Mouse (Mus musculus): ENCODE results near the gene Pitpna.

Gene Pitpna

DNA sequence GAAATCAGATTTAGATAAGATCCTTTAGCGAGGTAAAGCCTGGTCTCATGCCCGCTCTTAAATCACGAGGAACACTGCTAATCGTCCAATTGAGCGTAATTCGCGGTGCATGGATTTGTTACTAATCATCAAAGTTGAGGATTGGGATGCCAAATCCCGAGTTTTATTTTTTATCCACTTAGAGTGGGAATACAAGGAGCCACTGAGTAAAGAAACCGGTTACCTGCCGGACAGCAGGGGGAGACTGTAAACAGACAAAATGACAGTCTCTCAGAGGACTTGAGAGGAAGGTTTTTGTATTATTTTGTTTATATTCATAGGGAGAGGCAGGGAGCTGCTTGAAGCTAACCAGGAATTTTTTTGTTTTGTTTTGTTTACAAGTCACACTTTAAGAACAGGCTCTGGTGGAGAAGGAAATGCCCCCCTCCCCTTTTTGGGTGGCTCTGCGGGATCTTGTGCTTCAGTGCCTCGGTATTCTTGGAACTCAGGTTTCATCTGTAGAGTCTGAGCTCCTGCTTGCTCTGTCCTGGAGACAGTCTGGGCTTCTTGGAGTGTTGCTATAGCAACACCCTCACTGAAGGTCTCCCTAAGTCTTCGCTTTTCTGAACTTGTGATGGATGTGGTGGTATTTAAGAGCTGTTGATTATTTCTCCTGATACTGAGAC lies 43.8 kb downstream of the Pitpna start:
- no peak for DNase-seq (ENCODE audit: low spot score)

DNA sequence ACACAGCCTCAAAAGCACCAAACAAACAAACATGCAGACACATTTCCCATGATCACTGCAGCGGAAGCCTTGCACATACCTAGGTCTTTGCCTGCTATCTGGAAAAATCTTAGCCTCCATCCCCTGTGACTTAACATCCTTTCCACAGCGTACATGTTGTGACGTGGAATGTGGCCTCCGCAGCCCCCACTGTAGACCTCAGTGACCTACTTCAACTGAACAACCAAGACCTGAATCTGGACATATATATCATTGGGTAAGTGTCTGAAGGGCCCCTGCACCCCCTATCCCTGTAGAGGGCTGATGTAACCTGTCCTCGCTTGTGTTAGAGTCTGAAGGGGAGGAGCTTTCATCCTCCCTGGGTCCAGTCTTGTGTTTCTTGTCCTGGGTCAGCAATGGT lies 45.0 kb downstream of the Pitpna start:
- DNase-seq (ENCODE audit: low spot score): no peak

GRCm38 (mm10) chr11:75634801-75635200 lies 46.9 kb downstream of the Pitpna start:
- DNase-seq (ENCODE audit: low spot score): no peak

DNA sequence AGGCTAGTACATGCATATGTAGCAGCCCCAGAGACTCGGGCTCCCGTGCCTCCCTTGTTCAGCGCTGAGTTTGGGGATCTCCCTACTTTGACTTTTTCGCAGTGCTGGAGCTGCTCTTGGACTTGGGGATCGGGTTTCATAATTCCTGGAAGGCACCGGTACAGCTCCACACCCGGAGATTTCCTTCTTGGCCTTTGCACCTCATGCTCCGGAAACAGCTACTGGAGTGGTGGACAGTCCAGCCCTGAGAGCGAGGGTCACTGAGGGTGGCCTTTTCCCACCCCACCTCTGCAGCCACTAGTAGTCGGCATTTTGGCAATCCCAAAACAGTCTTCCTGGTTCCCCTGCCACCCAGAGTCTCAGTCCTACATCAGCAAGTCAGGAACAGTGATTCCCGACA lies 47.4 kb downstream of the Pitpna start:
- DNase-seq (ENCODE audit: low spot score): no peak

- no peak for DNase-seq (ENCODE audit: low spot score)
Observed at GRCm38 (mm10) chr11:75643323-75643722, 55.4 kb downstream of the Pitpna start.

- no peak for DNase-seq (ENCODE audit: low spot score)
Observed at GRCm38 (mm10) chr11:75644684-75645083, 56.8 kb downstream of the Pitpna start.

GRCm38 (mm10) chr11:75647681-75648211 lies 59.8 kb downstream of the Pitpna start:
- DNase-seq (ENCODE audit: low spot score): peak; percentile 45

DNA sequence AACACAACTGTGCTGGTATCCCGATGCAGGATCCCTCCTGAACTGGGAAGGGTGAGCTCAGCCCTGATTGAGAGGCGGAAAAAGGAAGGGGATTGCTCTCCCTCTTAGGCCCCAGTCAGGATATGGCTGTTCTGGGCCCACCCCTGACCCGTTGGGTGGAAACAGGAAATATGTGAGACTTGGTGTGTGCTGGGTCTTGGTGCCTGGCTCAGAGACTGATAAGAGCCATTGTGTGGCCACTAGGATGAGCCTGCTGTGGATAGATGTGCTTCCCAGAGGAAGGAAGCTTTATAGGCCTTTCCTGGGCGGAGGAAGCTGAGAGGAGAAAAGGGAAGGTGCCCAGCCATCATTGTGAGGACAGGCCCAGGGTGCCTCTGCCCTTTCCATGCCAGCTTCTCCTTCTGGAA lies 61.3 kb downstream of the Pitpna start:
- no peak for DNase-seq (ENCODE audit: low spot score)

DNA sequence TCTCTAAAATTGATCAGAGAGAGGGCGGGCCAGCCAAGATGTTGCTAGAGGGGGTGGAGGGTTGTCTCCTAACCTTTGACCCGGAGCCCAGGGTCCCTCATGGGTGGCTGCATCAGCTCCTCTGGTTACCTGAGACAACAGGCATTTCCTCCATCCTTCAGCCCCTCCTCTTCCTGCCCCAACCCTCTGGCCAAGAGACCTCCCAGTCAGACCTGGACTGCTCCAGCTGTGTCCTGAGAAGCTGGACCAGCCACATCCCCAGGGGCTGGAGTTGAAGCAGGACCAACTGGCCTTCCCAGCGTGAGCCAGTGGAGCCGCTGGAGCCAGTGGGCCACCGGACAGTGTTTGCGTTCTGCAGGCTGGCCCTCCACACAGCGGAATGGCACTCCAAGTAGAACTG lies 62.4 kb downstream of the Pitpna start, which contains the start of gene Myo1c:
Gene Myo1c, plus strand, starts transcription at position 194 of the 400 bp plus-strand sequence.
- no peak for DNase-seq (ENCODE audit: low spot score)

DNA sequence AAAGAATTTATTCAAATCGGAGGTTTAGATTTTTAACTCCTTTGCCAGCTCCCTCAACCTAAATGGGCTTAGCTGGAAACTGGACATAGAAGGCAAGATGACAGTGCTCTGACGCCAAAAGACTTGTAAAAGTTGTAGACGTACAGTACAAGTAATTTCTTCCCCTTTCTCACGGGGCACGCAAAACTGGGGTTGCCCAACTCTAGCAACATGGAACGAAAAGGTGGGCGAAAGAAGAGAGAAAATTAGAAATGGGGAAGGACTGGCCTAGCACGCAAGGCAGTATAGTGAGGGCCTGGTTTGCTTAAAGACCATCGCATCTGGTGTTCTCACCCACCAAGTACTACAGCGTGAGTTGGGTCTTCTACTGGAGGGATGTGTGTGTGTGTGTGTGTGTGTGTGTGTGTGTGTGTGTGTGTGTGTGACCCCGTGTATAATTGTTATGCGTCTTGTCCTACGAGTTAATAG lies 63.1 kb downstream of the Pitpna start:
- no peak for DNase-seq (ENCODE audit: low spot score)

DNA sequence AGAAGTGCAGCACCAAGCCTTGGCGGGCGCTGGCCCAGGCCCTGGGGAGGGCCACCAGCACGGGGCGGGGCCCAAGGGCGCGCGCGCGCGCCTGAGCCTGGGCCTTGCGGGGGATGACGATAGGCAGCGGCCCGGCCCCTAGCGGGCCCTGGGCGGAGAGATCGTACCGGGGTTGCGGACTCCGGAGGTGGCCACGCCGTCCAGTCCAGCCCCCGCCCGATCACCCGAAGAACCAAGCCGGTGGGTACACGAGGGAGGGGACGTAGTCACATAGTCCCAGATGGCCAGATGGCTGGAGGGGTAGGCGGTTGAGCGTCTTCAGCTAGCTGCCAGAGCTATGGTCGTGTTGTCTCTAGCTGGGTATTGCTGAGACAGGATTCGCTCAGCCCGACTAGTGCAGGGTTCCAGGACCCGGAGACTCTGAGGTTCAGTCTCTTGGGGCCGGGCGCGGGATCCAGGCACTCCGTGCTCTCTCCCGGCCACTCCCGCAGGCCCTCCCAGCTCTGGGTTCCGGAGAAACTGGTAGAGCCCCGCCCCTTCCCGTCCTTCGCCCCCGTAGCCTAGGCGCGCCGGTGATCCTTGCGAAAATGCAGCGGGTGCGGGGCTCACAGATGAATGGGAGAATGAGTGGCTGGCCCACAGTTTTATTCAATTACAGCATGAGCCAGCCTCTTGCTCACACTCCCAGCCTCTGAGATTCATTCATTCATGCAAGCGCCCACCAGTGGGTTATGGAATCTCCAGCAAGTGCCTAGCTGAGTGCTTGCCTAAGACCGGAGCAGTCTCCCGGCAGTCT lies 63.7 kb downstream of the Pitpna start:
- DNase-seq (ENCODE audit: low spot score): peak; percentile 83

DNA sequence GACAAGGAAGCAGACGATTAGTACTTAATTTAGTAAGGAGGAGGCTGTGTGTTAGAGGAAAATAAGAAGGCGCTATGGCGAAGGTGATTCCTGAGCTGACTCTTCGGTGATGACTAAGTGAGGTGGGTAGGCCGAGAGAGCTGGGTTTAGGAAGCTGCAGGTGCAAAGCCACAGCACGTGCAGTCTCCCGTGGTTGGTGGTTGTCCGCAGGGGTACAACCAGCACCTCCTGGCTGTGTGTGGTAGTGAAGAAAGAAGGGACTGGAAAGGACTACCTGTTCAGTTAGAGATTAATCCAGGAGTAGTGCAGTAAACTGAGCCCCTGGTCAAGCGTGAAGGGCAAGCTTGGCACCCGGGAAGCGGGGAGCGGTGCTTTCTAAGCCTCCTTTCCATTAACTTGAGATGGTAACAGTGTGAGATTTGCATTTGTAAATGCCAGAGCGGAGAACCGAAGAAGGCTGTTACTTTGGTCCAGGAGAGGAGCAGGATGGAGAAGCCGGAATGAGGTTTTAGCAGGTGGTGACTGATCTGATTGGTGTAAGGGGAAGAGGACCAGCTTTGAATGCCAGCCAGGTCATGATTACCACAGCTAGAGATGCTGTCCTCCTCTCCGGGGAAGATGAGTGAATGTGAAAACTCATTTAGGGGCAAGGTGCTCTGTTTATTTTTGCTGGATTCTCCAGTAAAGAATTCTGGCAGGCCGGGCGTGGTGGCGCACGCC lies 64.5 kb downstream of the Pitpna start:
- peak; percentile 36 for DNase-seq (ENCODE audit: low spot score)

- no peak for DNase-seq (ENCODE audit: low spot score)
Observed at GRCm38 (mm10) chr11:75652942-75653684, 65.2 kb downstream of the Pitpna start.

DNA sequence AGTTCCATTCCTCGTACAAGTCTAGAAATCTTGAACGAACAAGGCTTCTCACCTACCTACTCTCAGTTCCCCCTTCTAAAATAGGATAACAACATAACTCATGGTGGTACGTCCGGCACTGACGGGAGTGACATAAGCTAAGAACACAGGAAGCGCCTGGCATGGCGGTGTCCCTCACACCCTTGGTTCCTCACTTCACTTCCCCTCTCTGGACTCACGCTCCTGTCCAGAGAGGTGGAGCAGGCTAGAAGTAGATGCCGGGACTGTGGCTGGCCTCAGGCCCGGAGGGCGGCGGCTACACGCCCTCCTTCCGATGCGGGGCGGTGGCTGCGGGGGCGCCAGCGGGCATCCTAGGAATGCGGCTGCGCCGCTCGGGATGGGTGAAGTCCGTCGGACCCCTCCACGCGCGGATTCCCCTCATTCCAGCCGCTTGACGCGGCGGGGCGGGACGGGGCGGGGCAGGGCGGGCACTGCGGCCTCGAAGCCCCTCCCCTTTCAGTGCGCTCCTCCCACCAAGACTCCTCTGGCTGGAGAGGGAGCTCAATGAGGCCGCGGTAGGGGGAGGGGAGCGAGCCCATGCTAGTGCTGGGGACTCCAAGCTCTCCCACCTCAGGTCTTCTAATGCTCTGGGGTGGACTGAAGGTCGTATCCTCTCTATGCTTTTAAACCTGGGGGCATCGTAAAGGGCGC lies 66.0 kb downstream of the Pitpna start:
- DNase-seq (ENCODE audit: low spot score): peak; percentile 85

DNA sequence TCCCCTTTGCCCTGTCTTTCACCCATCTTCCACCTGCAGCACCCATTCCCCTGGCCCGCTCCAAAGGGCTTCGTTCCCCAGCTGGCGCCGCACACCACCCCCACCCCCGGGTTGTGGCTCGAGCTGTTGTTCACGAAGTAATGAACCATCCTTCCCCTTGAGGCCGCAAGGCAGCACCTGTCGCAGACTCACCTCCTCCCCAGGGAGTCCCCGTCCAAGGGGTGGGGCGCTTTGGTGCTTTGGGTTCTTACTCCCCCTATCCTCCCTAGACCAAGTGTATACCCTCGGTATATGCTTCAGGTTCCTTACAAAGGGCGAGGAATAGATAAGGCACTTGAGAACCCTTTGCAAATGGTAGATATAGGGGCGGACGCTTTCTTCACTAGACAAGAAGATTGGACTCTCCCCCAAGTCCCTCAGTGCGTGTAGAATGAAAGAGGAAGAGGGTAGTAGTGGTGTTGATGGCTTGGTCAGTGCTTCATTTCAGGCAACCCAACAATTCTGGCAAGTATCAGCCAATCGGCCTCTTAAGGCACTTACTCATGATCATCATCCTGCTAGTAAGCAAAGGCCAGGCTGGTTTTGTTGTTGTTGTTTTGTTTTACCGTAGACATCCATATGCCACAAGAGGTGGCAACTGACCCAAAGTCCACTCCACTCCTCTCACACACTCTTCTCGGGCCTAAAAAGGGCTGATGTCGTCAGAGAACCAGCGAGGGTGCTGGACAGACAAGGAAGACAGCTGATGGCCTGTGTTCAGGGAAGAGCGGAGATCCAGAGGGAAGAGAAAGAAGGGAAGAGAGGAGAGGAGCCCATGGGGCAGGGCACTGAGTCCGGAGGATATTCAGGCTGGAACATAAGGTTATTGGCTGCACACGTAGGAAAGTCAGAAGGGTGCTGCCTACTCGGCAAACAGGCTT lies 66.8 kb downstream of the Pitpna start:
- no peak for DNase-seq (ENCODE audit: low spot score)

DNA sequence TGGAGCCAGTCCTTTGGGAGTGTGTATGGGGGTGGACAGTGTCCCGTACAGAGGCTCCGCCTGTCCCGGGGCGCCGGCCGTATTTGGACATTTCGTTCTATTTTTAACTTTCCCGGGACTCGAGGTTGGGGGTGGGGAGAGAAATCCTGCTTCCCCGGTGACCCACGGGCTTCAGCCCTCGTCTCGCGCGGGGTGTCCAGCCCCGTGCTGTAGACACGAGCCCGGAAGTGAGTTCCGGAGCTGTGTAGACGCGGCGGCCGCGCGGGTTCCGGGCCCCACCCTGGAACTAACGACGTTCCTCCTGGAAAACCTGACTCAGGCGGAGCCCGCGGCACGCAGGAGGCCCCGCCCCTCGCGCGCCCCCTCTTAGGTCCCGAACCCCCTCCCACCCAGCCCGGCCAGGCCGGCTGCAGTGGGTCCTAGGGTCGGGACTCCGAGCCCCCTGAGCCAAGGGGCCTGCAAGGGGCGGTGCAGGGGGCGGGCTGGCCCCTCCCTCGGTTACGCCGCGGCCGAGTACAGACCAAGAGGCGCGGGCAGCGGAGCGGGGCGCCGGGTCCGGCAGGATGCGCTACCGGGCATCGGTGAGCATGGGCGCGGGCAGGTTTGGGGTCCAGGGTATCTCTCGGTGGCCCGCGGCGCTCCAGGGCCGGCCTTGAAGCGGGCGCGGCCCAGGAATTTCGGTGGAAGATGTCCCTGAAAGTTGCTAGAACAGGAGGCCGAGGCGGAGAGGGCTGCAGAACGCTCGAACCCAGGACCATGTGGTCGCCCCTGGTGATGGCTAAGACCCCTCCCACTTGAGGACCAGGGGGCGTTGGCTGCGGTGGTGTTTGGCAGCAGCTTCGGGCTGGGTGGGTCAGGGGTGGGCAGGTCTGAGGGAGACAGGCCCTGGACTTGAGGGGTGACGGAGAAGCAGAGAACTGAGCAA lies 68.0 kb downstream of the Pitpna start:
- peak; percentile 75 for DNase-seq (ENCODE audit: low spot score)

DNA sequence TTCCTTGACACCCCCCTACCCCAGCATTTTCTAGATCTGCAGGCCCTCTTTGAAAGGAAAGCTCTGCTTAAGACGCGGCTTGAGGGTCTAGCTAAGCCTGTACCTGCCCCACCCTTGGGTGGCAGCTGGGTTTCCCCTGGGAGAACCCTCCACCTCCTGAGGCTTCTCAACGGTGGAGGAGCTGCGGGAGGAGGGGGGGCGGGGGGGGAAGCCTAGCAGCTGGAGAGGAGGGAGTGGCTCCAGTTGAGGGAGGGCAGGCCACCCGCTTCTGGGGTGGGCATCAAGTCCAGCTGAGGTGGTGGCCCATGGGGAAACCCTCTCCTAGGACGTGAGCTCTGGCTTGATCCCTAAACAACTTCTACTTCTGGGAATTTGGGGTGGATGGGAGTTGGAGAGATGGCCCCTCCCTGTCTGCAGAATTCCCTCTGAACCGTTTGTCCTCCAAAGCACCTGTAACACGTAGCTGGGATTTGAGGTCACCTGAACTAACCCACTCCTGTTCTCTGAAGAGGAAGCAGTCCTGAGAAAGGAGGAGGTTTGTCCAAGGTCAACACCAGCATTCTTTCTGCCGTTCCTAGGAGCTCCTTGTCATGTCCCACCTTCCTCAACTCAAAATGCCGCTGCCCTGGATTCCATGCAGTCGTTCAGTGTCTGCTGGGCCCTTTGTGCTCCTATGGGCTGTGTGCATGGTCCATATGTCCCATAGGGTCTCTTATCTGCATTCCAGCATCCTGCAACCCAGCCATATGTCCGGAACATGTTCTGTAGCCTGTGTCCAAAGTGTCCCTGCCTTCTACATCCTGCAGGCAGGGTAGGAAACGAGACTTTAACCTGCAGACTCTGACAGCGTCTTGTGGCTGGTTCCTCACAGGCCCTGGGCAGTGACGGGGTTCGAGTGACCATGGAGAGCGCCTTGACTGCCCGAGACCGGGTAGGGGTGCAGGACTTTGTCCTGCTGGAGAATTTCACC lies 69.0 kb downstream of the Pitpna start:
- DNase-seq (ENCODE audit: low spot score): no peak

- no peak for DNase-seq (ENCODE audit: low spot score)
Observed at GRCm38 (mm10) chr11:75657841-75658240, 69.9 kb downstream of the Pitpna start.
